22 mouse cellular contexts compared by ENCODE assay signal in the genomic region with DNA sequence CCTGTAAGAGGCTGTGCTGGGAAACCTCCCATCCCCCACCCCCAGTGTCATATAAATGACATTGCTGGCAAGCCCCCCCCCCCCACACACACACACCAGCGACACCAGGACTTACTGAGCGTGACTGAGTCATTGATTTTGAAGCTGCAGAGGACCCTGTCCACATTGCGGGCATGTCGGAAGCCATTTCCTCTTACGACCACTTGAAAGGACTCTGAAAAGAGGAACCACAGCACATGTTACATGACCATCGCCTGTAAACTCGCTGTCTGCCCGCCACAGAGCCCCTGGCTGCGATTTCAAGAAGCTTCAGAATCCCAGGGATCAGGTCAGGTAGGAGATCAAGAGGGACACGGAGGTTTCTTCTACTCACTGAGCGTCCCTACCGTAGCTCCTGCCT.
DNase-seq lines count a peak whose midpoint lies in the region; ATAC-seq and TF ChIP-seq lines count a peak whose summit lies in the region.
"Had no signal": no experiment of that assay in that cellular context is flagged by ENCODE, and none has a peak within 500 bp of the region (broad histone marks: within the 10 kb centered on the region; RNA-seq: fewer than 3 reads in every experiment).

No protein-coding gene starts in this region.

- H3K27me3 ChIP-seq in liver, embryonic 11.5 days (replicated peaks; ENCODE audit: control insufficient read depth, insufficient read depth, low read length), result no peaks in the 10 kb centered on the region
- no peaks in the 10 kb centered on the region for H3K27me3 ChIP-seq in stomach, postnatal 0 days (ENCODE audit: control insufficient read depth, insufficient read depth, low read length)
- H3K27me3 ChIP-seq: embryonic facial prominence, embryonic 13.5 days; hindbrain, embryonic 15.5 days; intestine, embryonic 15.5 days; limb, embryonic 13.5 days; midbrain, embryonic 15.5 days had no signal

- no peaks in the 10 kb centered on the region for H3K36me3 ChIP-seq in liver, embryonic 11.5 days (ENCODE audit: control insufficient read depth, insufficient read depth, low read length)
- no peaks in the 10 kb centered on the region for H3K36me3 ChIP-seq in stomach, postnatal 0 days (ENCODE audit: control insufficient read depth, insufficient read depth, low read length)
- H3K36me3 ChIP-seq: hindbrain, embryonic 15.5 days; intestine, embryonic 15.5 days; midbrain, embryonic 15.5 days had no signal

- TF ChIP-seq EP300 in stomach, postnatal 0 days (optimal IDR thresholded peaks at IDR 0.05), result no peak

- ATAC-seq in liver, embryonic 11.5 days (replicated peaks; ENCODE audit: low FRiP score), result no peak
- ATAC-seq in megakaryocyte, adult 5-6 weeks (ENCODE audit: poor library complexity, severe bottlenecking), result peak; percentile 82
- ATAC-seq in stomach, postnatal 0 days (ENCODE audit: low FRiP score, low TSS enrichment), result no peak
- ATAC-seq: forebrain, postnatal 0 days; midbrain, embryonic 15.5 days had no signal

- H3K4me2 ChIP-seq in liver, embryonic 11.5 days, result no peak overlapping the region
- H3K4me2 ChIP-seq in stomach, postnatal 0 days (replicated peaks; ENCODE audit: low read depth), result no peak overlapping the region
- H3K4me2 ChIP-seq: embryonic facial prominence, embryonic 13.5 days; heart, embryonic 11.5 days; hindbrain, embryonic 15.5 days; intestine, embryonic 15.5 days; limb, embryonic 13.5 days; midbrain, embryonic 15.5 days had no signal

- H3K27ac ChIP-seq in liver, embryonic 11.5 days (ENCODE audit: low read depth, low read length), result no peak overlapping the region
- H3K27ac ChIP-seq in stomach, postnatal 0 days (replicated peaks), result peak overlapping the region; percentile 79
- no peak overlapping the region for H3K27ac ChIP-seq in left cerebral cortex, adult 2 months
- H3K27ac ChIP-seq: forebrain, embryonic 10.5 days; hindbrain, embryonic 15.5 days; intestine, embryonic 15.5 days; limb, embryonic 13.5 days; midbrain, embryonic 15.5 days had no signal

- no peak for TF ChIP-seq CTCF in stomach, postnatal 0 days (IDR thresholded peaks at IDR 0.05; ENCODE audit: low read depth)
- no peak for TF ChIP-seq CTCF in left cerebral cortex, adult 2 months (IDR thresholded peaks at IDR 0.05)

- no peaks in the 10 kb centered on the region for H3K4me1 ChIP-seq in liver, embryonic 11.5 days (replicated peaks; ENCODE audit: control insufficient read depth, insufficient read depth, low read length)
- H3K4me1 ChIP-seq in stomach, postnatal 0 days (replicated peaks; ENCODE audit: control insufficient read depth, insufficient read depth), result no peaks in the 10 kb centered on the region
- H3K4me1 ChIP-seq: intestine, embryonic 15.5 days; midbrain, embryonic 15.5 days had no signal

- intact Hi-C loops in left cerebral cortex, adult 2 months (cut with DNase I), result loop anchor here (5.0 kb wide), 2 partner anchors 67 to 88 kb away; no protein-coding TSS in a partner anchor

- no peaks in the 10 kb centered on the region for H3K9me3 ChIP-seq in liver, embryonic 11.5 days (ENCODE audit: control insufficient read depth, low read length)
- H3K9me3 ChIP-seq in stomach, postnatal 0 days (ENCODE audit: control insufficient read depth, low read length), result no peaks in the 10 kb centered on the region
- H3K9me3 ChIP-seq: embryonic facial prominence, embryonic 13.5 days; forebrain, embryonic 10.5 days; hindbrain, embryonic 15.5 days; intestine, embryonic 15.5 days; limb, embryonic 13.5 days; midbrain, embryonic 15.5 days had no signal

- no peak overlapping the region for H3K9ac ChIP-seq in liver, embryonic 11.5 days (ENCODE audit: low read depth, low read length)
- no peak overlapping the region for H3K9ac ChIP-seq in stomach, postnatal 0 days (ENCODE audit: low read length)
- H3K9ac ChIP-seq: embryonic facial prominence, embryonic 13.5 days; forebrain, postnatal 0 days; hindbrain, embryonic 15.5 days; intestine, embryonic 15.5 days; limb, embryonic 13.5 days; midbrain, embryonic 15.5 days had no signal

- peak; percentile 13 for DNase-seq in liver
- no peak for DNase-seq in liver, embryonic 11.5 days (ENCODE audit: low spot score)
- DNase-seq in c-Kit-positive CD71-negative TER-119-negative erythroid progenitor cells, embryonic 14.5 days (ENCODE audit: low read depth), result peak; percentile 58
- no peak for DNase-seq in stomach, postnatal 0 days (ENCODE audit: low spot score)
- no peak for DNase-seq in kidney, postnatal 4 days
- no peak for DNase-seq in left cerebral cortex, adult 2 months (ENCODE audit: extremely low spot score in 1 of 2, low spot score in 2 of 2)
- DNase-seq in right cerebral cortex, postnatal 14 days, result no peak
- DNase-seq: adrenal gland, adult 2 months; cerebellum, adult 9-11 months; forebrain, postnatal 0 days; heart, postnatal 10 days; kidney, adult 9 months; lung, postnatal 14 days; thymus, postnatal 14 days had no signal

- WGBS in liver, embryonic 11.5 days, result 46% methylated on average over 12 of the region's 12 CpGs
- 87% methylated on average over 12 of the region's 12 CpGs for WGBS in stomach, postnatal 0 days

- H3K4me3 ChIP-seq in liver, embryonic 11.5 days (ENCODE audit: low read depth, low read length), result no peak overlapping the region
- no peak overlapping the region for H3K4me3 ChIP-seq in stomach, postnatal 0 days (ENCODE audit: low read depth, low read length)
- no peak overlapping the region for H3K4me3 ChIP-seq in left cerebral cortex, adult 2 months
- H3K4me3 ChIP-seq: embryonic facial prominence, embryonic 13.5 days; forebrain, embryonic 10.5 days; hindbrain, embryonic 15.5 days; intestine, embryonic 15.5 days; limb, embryonic 13.5 days; midbrain, embryonic 15.5 days had no signal

Comparison
In these comparisons a context has a peak if more than half of its experiments do, and no peak if none do; other contexts are left out.
1. DNase-seq: peak in liver (single experiment) and c-Kit-positive CD71-negative TER-119-negative erythroid progenitor cells, embryonic 14.5 days (single experiment); none in liver, embryonic 11.5 days (single experiment), stomach, postnatal 0 days (single experiment), kidney, postnatal 4 days (0 of 2), left cerebral cortex, adult 2 months (0 of 2) and right cerebral cortex, postnatal 14 days (single experiment).